Mouse (Mus musculus) midbrain, embryonic 10.5 days (tissue): Measurements from ENCODE around the gene Herpud2. TPM values are rescaled to one million over a fixed set of nuclear protein-coding genes. Genes with fewer than 3 reads are reported as not detected.
A peak's percentile ranks its signal among the peaks of the same experiment; 100 is the strongest.

ENCODE experiments used
- DNase-seq: peaks from one replicate; pipeline ENCODE4 v3.0.0-alpha.2; 2017; ENCODE audit warnings: low spot score
- H3K27ac ChIP-seq: fragments of 300-500 bp; sonication (generic); replicated peaks from 2 replicates; pipeline ENCODE4 v1.5.1; 2016; ENCODE audit warnings: mild to moderate bottlenecking
- H3K27me3 ChIP-seq: fragments of 300-500 bp; sonication (generic); 2 replicates; pipeline ENCODE4 v1.6.1; 2016; ENCODE audit warnings: low read depth, mild to moderate bottlenecking; ENCODE audit not compliant: poor library complexity, severe bottlenecking
- H3K36me3 ChIP-seq: fragments of 300-500 bp; sonication (generic); 2 replicates; pipeline ENCODE4 v1.6.1; 2016; ENCODE audit warnings: mild to moderate bottlenecking, moderate library complexity
- H3K4me1 ChIP-seq: fragments of 300-500 bp; sonication (generic); 2 replicates; pipeline ENCODE4 v1.6.1; 2016
- H3K4me3 ChIP-seq: fragments of 300-500 bp; sonication (generic); 2 replicates; pipeline ENCODE4 v1.5.1; 2016; ENCODE audit warnings: mild to moderate bottlenecking, moderate library complexity
- H3K9me3 ChIP-seq: fragments of 300-500 bp; sonication (generic); replicated peaks from 2 replicates; pipeline ENCODE4 v1.6.1; 2016; ENCODE audit warnings: mild to moderate bottlenecking
- WGBS: fragments of 180-500 bp; shearing (Covaris S2); methylation state at CpG from one replicate; pipeline ENCODE4 v1.1.7; 2016; 5-methylcytosine and 5-hydroxymethylcytosine counted together
- polyA plus RNA-seq: library from polyadenylated mRNA; unstranded; fragments of >200 nt; fragmentation: Nextera tagmentation; extraction: Ambion mirVana; gene quantifications from 2 replicates; pipeline ENCODE4 v1.2.1, GENCODE M21; 2016

Gene Herpud2
- polyA plus RNA-seq, 1 experiment from 2014 or later: 25.4 TPM

DNA sequence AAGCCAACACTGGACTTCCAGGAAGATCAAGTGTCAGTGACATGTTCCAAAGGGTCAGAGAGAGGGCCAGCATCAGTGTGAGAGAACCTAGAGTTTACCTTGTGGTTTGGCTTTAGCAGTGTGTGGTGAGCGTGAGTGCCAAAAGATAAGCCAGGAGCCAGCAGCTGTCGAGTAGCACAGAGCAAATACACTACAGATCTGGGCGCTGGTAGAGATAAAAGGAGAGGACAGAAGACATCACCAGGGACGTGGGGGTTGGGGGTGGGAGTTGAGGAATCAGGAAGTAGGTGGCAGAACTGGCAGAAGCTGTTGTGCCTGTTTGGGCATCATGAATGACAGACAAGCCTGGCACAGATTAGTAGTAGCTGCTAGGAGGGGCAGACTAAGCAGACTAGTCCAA is 21.6 kb upstream of the Herpud2 start:
- H3K4me3 ChIP-seq: no peak overlapping the region
- H3K4me1 ChIP-seq: no peaks in the 10 kb centered on the region
- WGBS: 73% methylated on average over 4 of the region's 4 CpGs
- no peak for DNase-seq
- no peaks in the 10 kb centered on the region for H3K27me3 ChIP-seq
- H3K27ac ChIP-seq: no peak overlapping the region
- no peaks in the 10 kb centered on the region for H3K36me3 ChIP-seq
- no peaks in the 10 kb centered on the region for H3K9me3 ChIP-seq

DNA sequence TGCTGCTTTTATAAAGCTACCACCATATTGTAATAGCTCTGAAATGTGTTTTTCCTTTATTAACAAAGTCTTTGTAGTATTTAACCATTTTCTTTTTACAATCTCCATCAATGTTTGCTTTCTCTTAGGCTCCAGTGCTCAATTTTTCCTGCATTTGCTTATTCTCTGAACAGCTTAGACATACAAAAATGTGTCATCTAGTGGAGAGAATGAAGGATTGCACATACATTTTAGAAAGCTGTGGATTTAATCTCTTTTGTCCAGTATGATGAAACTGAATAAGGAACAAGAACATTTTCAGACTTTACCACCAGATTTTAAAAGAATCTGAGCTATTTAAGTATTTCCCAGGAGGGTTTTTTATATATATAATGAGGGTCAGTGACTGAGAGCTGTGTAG is 18.0 kb upstream of the Herpud2 start:
- no peak for DNase-seq
- no peak overlapping the region for H3K27ac ChIP-seq

DNA sequence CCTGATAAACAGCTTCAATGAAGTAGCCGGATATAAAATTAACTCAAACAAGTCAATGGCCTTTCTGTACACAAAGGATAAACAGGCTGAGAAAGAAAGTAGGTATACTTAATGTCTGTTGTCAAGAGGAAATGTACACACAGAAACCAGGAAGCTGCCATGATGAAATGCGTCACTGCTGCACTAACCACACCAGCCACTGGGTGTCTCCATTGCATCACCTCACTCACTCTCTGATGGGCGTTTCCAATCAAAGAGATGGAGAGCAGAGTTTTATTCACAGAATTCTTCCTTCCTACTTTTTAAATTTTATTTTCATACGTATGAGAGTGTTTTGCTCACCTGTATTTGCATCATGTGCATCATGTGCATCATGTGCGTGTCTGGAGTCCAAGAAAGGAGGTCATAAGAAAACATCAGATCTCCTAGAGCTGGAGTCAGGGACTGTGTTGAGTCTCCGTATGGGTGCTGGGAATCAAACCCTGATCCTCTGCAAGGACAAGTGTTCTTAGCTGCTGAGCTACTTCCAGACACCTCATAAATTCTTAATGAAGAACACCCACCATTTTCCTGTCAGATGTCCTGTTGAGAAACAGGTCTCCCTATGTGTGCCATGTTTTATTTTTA is 16.0 kb upstream of the Herpud2 start:
- Histone ChIP-seq H3K27me3 (no peaks in the 10 kb centered on the region), H3K27ac (no peak overlapping the region), H3K9me3 (no peaks in the 10 kb centered on the region), H3K4me1 (no peaks in the 10 kb centered on the region), H3K36me3 (no peaks in the 10 kb centered on the region), H3K4me3 (no peak overlapping the region)
- DNase-seq: peak; percentile 53
- 35% methylated on average over 6 of the region's 6 CpGs for WGBS

More for the DNA sequence above, 18.0 kb upstream of the Herpud2 start:
- Histone ChIP-seq H3K4me1 (no peaks in the 10 kb centered on the region), H3K36me3 (no peaks in the 10 kb centered on the region), H3K4me3 (no peak overlapping the region), H3K9me3 (no peaks in the 10 kb centered on the region), H3K27me3 (no peaks in the 10 kb centered on the region)

DNA sequence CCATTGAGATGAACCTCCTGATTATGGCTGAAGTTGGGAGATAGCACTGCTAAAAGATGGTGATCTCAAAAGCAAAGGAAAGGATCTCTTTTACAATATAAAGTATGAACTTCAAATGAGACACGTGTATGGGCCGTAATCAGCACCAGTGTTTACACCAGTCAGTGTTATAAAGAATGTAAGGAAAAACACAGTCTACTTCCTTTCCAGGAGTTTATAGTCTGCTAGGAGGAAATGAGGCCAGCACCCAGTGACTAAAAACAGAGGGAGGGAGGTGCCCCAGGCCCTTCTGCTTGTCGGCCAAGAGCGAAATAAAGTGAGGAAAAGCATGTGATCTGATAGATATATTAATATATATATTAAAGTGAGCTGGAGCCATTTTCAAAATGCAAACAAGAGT is 6.6 kb upstream of the Herpud2 start:
- Histone ChIP-seq H3K27ac (no peak overlapping the region), H3K4me3 (no peak overlapping the region), H3K36me3 (no peaks in the 10 kb centered on the region), H3K9me3 (no peaks in the 10 kb centered on the region), H3K27me3 (no peaks in the 10 kb centered on the region), H3K4me1 (no peaks in the 10 kb centered on the region)
- WGBS: 92% methylated on average over 4 of the region's 4 CpGs
- DNase-seq: no peak

DNA sequence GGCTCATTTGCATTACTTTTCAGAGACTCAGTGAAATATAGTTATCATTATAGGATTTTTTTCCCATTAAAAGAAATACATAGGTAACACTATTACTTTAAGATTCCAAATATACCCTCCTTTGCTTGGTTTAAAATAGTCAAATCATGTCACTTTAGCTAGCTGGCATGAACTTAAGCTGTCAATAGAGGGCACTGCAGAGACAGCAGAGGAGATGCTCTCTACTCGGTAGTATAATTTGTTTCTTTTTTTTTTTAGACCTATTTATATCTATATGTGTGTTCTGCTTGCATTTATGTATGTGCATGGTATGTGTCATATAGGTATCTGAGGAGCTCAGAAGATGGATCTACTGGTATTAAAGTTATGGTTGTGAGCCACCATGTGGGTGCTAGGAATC is 4.8 kb upstream of the Herpud2 start:
- DNase-seq: no peak
- WGBS: 22% methylated on average over 1 of the region's 1 CpGs

DNA sequence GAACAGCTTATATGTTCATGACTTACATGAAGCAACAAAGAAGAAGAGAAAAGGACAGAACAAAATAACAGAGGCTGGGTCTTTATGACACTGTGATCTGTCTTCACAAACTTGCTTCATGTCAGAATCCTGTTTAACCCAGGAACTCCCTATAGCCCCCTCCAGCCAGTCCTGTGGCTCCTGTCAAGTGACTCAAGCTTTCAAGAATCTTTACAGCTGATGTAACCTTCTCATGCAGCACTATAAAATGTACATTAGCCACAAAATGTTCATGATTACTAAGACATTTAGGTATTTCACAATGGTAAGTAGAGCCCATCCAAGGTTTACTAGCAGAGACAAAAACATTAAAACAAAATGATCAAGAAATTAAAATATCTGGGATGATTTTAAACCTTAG is 1.4 kb upstream of the Herpud2 start:
- DNase-seq: no peak
- Histone ChIP-seq H3K27ac (no peak overlapping the region), H3K27me3 (no peaks in the 10 kb centered on the region), H3K9me3 (no peaks in the 10 kb centered on the region), H3K36me3 (no peaks in the 10 kb centered on the region), H3K4me3 (no peak overlapping the region), H3K4me1 (peaks cover 31% of the 10 kb centered on the region)

More for the DNA sequence above, 4.8 kb upstream of the Herpud2 start:
- Histone ChIP-seq H3K27ac (no peak overlapping the region), H3K27me3 (no peaks in the 10 kb centered on the region), H3K36me3 (no peaks in the 10 kb centered on the region), H3K4me1 (peaks cover 9% of the 10 kb centered on the region), H3K4me3 (no peak overlapping the region), H3K9me3 (no peaks in the 10 kb centered on the region)

DNA sequence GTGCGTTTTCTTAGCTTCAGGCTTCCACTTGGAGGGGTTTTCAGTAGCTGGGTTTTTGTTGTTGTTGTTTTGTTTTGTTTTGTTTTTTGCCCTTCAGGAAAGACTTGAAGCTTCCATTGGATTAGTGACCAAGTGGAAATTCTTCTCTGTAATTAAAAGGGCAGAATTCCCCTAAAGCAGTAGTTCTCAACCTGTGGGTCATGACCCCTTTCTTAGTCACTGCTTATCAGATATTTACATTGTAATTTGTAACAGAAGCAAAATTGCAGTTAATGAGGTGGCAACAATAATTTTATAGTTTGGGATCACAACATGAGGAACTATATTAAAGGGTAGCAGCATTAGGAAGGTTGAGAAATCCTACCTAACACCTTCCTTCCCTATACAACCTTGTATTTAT is 837 bp upstream of the Herpud2 start:
- peak overlapping the region; percentile 98 for H3K27ac ChIP-seq
- H3K4me1 ChIP-seq: peaks cover 37% of the 10 kb centered on the region
- H3K9me3 ChIP-seq: no peaks in the 10 kb centered on the region
- no peaks in the 10 kb centered on the region for H3K27me3 ChIP-seq
- H3K4me3 ChIP-seq: peak overlapping the region; percentile 87
- DNase-seq: no peak
- H3K36me3 ChIP-seq: no peaks in the 10 kb centered on the region
- WGBS: 24% methylated on average over 1 of the region's 1 CpGs

DNA sequence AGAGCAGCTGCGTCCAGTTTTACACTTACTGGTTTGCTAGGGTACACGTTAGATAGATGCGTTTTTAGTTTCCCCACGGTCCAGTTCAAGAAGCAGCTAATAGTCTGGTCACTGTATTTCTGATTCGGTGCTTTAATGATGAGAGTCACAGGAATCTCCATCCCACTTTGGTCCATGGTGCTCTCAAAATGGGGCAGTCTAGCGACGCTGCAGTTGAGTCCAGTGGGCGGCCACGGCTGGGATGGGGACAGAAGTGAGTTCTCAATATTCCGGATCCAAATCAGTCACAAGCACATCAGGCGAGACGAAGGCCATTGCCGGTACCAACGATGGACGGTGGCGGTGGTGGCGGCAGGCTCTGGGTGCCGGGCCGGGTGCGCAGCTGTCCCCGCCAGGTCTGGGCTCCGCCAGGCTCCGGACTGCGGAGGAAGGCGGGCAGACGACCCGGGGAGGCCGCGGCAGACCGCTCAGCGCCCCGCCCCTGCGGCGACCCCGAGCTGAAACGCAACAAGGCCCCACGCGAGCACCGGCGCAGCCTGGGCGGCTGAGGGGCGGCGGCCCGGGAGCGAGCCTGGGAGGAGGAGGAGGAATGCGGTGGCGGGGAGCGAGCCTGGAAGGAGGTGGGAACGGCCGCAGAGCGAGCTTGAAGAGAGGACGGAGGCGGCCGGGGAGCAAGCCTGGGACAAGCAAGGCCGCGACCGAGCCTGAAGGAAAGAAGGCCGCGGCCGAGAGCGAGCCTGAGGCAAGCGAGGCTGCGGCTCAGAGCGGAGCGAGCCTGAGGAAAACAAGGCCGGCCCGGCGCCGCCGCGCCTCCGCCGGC is 619 bp downstream of the Herpud2 start:
- Histone ChIP-seq H3K36me3 (0 out of 2 replicates have a peak, but pooled peaks cover 4% of the 10 kb centered on the region), H3K4me1 (peaks cover 40% of the 10 kb centered on the region), H3K9me3 (no peaks in the 10 kb centered on the region), H3K4me3 (peak overlapping the region; percentile 87), H3K27ac (peak overlapping the region; percentile 98), H3K27me3 (no peaks in the 10 kb centered on the region)
- WGBS: under 1% methylated on average over 73 of the region's 73 CpGs
- no peak for DNase-seq

DNA sequence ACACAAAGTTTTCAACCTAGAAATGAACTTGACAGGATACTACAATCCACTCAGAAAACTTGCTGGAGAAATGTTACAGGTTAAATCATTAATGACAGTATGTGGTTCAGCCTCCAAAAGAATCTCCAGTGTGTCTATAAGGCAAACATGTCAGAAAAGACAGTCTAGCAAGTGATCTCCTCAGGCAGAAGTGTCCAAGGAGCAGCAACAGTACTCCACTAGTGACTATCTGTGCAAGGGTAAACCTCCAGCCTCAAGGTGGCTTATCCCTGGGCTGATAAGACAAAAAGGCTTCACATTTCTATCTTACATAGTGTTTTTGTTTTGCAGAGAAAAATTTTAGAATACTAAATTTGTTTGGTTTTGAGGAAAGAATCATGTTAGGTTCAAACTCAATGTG is 2.9 kb downstream of the Herpud2 start:
- no peaks in the 10 kb centered on the region for H3K9me3 ChIP-seq
- no peak overlapping the region for H3K27ac ChIP-seq
- no peak for DNase-seq
- H3K4me1 ChIP-seq: peaks cover 40% of the 10 kb centered on the region
- no peaks in the 10 kb centered on the region for H3K27me3 ChIP-seq
- 0 out of 2 replicates have a peak, but pooled peaks cover 4% of the 10 kb centered on the region for H3K36me3 ChIP-seq
- H3K4me3 ChIP-seq: peak overlapping the region; percentile 87

DNA sequence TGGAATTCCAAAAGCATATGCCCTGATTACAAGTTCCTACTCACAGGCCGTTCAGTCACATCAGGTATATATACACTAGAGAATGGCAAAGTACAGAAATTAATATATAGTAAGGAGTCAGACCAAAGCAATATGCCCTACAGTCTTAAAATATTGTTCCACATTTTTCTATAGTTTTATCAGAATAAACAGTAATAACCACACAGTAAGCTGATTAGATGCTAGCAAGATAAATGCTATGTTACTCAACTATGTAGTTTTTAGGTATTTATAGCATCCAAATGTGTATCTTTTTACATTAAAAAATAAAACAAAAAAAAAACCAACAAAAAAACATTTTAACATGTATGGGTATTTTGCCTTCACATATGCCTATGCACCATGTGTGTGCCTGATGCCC is 5.7 kb downstream of the Herpud2 start:
- no peak for DNase-seq
- Histone ChIP-seq H3K27me3 (no peaks in the 10 kb centered on the region), H3K36me3 (0 out of 2 replicates have a peak, but pooled peaks cover 4% of the 10 kb centered on the region), H3K4me3 (no peak overlapping the region), H3K9me3 (no peaks in the 10 kb centered on the region), H3K27ac (no peak overlapping the region), H3K4me1 (peaks cover 37% of the 10 kb centered on the region)
- 95% methylated on average over 1 of the region's 1 CpGs for WGBS

DNA sequence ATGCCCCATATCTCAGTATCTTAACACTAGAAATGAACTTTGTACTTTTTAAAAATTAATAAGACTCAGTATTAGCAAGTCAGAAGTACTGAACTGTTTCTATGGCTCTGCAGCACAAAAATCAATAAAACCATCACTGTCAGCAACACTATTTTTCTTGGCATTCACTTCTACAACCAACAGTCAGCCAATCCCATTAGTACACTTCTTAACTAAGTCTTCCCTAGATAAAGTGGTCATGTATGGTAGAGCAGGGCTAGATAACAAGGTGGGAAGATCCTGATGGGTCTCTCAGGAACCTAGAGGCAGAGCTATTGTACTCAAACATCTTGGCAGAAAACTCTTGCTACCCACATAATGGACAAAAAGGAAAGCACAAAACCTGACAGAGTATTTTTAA is 7.7 kb downstream of the Herpud2 start:
- no peak for DNase-seq
- H3K4me1 ChIP-seq: peaks cover 24% of the 10 kb centered on the region
- H3K36me3 ChIP-seq: 0 out of 2 replicates have a peak, but pooled peaks cover 4% of the 10 kb centered on the region
- H3K9me3 ChIP-seq: no peaks in the 10 kb centered on the region
- H3K4me3 ChIP-seq: no peak overlapping the region
- no peaks in the 10 kb centered on the region for H3K27me3 ChIP-seq
- no peak overlapping the region for H3K27ac ChIP-seq

DNA sequence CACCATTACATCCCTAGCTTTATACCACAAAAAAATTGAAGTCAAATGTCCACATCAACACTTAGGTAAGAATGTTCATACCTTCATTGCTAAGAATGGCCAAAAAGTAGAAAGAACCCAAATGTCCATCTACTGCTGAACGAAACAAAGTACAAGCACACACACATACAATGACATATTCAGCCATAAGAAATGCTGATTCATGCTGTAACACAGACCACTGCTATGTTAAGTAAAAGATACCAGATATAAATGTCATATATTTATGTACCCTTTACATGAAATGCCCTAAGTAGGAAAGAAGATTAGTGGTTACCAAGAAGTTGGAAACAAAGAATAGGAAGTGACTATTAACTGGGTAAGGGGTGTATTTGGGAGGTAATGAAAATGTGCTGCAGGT is 8.6 kb downstream of the Herpud2 start:
- WGBS: 95% methylated on average over 1 of the region's 1 CpGs
- Histone ChIP-seq H3K27me3 (no peaks in the 10 kb centered on the region), H3K36me3 (0 out of 2 replicates have a peak, but pooled peaks cover 4% of the 10 kb centered on the region)

DNA sequence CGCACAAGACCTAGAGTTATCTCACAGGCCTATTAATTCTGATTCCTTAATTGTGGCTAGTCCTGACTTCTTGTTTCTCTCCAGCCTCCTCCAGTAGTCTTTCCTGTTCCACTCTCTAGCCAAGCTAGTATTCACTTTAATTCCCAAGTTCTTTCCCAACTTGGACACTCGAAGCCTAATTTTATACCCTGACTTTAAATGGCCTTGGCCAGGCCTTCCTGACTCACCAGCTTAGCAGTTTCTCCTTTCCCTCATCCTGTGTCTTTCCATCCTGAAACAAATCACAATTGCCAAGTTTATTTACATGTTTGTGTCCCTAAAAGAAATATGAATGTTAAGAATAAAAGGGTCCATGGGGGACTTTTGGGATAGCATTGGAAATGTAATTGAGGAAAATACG is 9.6 kb downstream of the Herpud2 start:
- WGBS: 94% methylated on average over 3 of the region's 3 CpGs
- Histone ChIP-seq H3K4me1 (peaks cover 7% of the 10 kb centered on the region), H3K9me3 (no peaks in the 10 kb centered on the region), H3K27me3 (no peaks in the 10 kb centered on the region), H3K4me3 (no peak overlapping the region), H3K27ac (no peak overlapping the region), H3K36me3 (0 out of 2 replicates have a peak, but pooled peaks cover 4% of the 10 kb centered on the region)
- DNase-seq: no peak

More for the DNA sequence above, 8.6 kb downstream of the Herpud2 start:
- Histone ChIP-seq H3K4me1 (peaks cover 15% of the 10 kb centered on the region), H3K27ac (no peak overlapping the region), H3K4me3 (no peak overlapping the region), H3K9me3 (no peaks in the 10 kb centered on the region)
- DNase-seq: no peak
